Mouse (Mus musculus): ENCODE data around the gene Fat3. TPM values are rescaled to one million over a fixed set of nuclear protein-coding genes. Genes with fewer than 3 reads are reported as not detected.
A peak's percentile ranks its signal among the peaks of the same experiment; 100 is the strongest.

Fat3 gene
- polyA plus RNA-seq, 1 experiment from 2014 or later = 6.5 TPM

DNA sequence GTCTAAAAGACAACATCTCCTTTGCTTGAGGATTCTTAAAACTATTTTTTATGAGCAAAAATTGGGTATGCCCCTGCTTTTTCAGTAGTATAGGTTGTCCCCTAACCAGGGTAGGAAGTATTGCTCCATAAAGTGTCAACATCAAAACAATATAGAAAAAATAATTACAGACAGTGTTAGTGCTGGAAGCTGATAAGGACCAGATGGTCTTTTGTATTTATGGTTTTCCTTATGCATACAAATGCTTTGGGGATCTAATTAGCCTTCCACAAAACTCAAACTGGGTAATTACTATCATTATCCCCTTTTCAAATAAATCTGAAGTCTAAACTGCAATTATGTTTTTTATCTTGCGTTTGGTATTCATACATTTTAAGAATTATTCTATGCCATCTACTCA is 368.5 kb downstream of the Fat3 start:
- Histone ChIP-seq H3K9me3 (no peaks in the 10 kb centered on the region), H3K27me3 (ENCODE audit: insufficient read depth, poor library complexity, severe bottlenecking) (no peaks in the 10 kb centered on the region), H3K4me1 (replicated peaks) (no peaks in the 10 kb centered on the region), H3K36me3 (no peaks in the 10 kb centered on the region), H3K27ac (no peak overlapping the region), H3K4me3 (no peak overlapping the region)
- 86% methylated on average over 1 of the region's 1 CpGs for WGBS
- no peak for DNase-seq (ENCODE audit: low spot score)

DNA sequence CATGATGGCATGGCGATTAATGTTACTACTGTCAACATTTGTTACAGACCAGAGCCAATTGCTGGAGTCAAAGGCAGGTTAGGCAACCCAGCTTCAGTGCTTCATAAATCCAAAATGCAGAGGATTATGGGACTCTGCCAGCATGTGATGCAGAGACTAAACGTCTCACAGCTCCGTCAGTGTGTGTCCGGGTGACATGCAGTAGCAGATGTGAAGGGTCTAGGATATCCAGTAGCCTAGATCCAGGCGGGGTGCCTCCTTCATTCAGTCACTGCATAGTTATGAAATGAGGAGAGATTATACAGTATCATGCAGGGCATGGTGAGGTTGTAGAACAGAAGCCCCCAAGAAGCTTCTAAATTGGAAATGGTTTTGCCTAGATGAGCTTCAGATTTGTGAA is 379.3 kb downstream of the Fat3 start:
- DNase-seq (ENCODE audit: low spot score) = no peak
- H3K4me3 ChIP-seq = no peak overlapping the region
- H3K27me3 ChIP-seq (ENCODE audit: insufficient read depth, poor library complexity, severe bottlenecking) = no peaks in the 10 kb centered on the region
- H3K36me3 ChIP-seq = no peaks in the 10 kb centered on the region
- 87% methylated on average over 5 of the region's 5 CpGs for WGBS
- no peaks in the 10 kb centered on the region for H3K4me1 ChIP-seq (replicated peaks)
- no peak overlapping the region for H3K27ac ChIP-seq
- no peaks in the 10 kb centered on the region for H3K9me3 ChIP-seq

DNA sequence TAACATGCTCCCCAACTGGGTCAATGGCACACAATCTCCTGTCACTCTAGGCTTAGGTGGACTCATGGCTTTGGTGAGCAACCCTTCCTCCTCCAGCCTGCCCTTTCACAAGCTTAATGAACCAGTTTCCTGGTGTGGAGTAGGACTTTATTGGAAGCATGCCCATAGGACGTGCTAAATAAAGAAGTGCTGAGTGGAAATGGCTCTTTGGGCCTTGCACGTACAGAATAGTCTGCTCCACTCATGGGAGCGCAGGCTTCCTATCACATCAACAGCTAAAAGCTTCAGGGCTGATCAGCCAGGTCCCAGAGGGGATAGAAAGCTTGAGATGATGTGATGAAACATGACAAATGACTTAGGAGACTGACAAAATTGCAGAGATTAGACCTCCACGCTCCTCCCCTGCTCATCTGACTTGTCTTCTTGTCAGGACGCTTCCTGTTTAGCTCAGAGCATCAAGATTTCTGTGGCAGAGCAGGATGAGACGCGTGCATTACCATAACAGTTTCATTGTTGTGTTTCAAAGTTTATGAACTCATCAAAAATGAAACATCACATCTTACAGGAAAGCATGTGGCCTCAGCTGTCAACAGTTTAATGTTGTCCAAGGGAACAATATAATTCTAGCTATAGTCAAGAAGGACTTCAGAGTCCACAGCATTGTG is 386.1 kb downstream of the Fat3 start:
- Histone ChIP-seq H3K4me3 (no peak overlapping the region), H3K27ac (no peak overlapping the region), H3K36me3 (no peaks in the 10 kb centered on the region), H3K4me1 (replicated peaks) (no peaks in the 10 kb centered on the region), H3K9me3 (no peaks in the 10 kb centered on the region), H3K27me3 (ENCODE audit: insufficient read depth, poor library complexity, severe bottlenecking) (no peaks in the 10 kb centered on the region)
- DNase-seq (ENCODE audit: low spot score) = no peak
- whole genome bisulfite sequencing = 86% methylated on average over 7 of the region's 7 CpGs

DNA sequence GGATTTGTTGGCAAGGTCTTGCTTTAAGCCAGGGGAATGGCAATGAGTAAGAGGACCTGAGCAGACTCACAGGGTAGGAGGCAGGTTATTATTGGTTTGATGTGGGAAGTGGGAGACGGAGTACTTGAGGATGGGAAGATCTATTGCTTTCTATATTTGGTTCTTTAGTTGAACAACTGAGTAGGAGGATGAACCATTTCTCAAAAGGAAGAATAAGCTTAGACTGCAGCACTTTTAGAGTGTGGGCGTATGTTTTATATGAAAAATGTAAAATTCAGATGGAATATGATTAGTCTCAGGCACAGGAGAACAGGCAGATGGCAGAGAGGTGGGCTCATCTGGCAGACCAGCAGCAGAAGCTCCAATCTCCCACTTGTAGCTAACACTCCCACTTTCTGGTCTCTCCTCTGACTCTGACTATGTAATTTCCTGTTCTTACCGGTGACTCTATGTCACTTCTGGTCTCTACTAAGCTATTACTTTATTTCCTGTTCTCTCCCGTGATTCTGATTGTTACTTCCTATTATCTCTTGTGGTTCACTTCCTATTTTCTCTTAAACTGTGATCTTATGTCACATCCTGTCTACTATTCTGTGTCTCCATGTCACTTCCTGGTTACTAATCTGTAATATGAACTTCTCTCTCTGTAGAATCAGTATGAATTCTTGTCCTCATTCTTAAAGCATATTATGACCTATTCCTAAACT is 387.0 kb downstream of the Fat3 start:
- 85% methylated on average over 4 of the region's 4 CpGs for WGBS
- no peaks in the 10 kb centered on the region for H3K9me3 ChIP-seq
- no peak overlapping the region for H3K4me3 ChIP-seq
- H3K4me1 ChIP-seq (replicated peaks) = no peaks in the 10 kb centered on the region
- no peaks in the 10 kb centered on the region for H3K36me3 ChIP-seq
- H3K27ac ChIP-seq = no peak overlapping the region
- DNase-seq (ENCODE audit: low spot score) = no peak
- H3K27me3 ChIP-seq (ENCODE audit: insufficient read depth, poor library complexity, severe bottlenecking) = no peaks in the 10 kb centered on the region

DNA sequence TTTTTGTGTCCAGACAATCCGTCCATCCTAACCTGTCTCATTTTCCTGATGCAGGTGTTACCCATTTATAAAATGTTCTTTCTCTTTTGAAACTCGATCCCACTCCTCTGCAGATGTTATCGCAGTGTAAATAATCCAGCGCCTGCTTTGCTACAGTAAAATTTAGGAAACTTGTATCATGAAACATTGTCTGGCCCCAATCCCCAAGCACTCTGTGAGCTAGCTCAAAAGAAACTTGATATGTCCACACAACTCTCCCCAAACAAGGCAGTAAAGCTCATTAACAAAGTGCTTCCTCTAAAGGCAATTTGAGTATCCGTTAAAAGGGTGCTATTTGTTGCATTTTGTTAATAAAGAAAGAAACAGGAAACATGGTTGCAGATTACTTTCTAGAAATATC is 393.2 kb downstream of the Fat3 start:
- H3K4me1 ChIP-seq (replicated peaks) = no peaks in the 10 kb centered on the region
- H3K27me3 ChIP-seq (ENCODE audit: insufficient read depth, poor library complexity, severe bottlenecking) = no peaks in the 10 kb centered on the region
- no peak overlapping the region for H3K27ac ChIP-seq
- no peak overlapping the region for H3K4me3 ChIP-seq
- no peaks in the 10 kb centered on the region for H3K9me3 ChIP-seq
- WGBS = 76% methylated on average over 5 of the region's 5 CpGs
- no peaks in the 10 kb centered on the region for H3K36me3 ChIP-seq
- DNase-seq (ENCODE audit: low spot score) = no peak

DNA sequence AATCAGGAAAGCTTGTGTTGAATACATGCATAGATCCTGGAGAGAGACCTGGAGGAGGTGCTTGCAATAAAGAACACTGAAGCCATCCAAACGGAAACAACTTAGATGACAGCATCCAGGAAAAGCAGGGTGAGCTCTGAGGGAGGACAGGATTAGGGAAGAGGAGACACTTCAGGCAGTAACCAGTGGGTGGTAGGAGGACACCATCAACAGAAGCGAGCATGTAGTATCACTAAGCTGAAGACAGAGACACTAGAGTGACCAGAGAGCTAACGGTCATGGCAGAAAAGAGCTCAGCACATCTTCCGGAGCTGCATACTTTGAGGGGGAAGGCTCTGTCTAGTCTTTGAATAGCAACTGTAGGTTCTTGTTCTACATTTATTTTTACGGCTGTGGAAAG is 393.7 kb downstream of the Fat3 start:
- Histone ChIP-seq H3K4me3 (no peak overlapping the region), H3K9me3 (no peaks in the 10 kb centered on the region), H3K36me3 (no peaks in the 10 kb centered on the region), H3K27ac (no peak overlapping the region), H3K27me3 (ENCODE audit: insufficient read depth, poor library complexity, severe bottlenecking) (no peaks in the 10 kb centered on the region), H3K4me1 (replicated peaks) (no peaks in the 10 kb centered on the region)
- 78% methylated on average over 5 of the region's 5 CpGs for WGBS
- no peak for DNase-seq (ENCODE audit: low spot score)

DNA sequence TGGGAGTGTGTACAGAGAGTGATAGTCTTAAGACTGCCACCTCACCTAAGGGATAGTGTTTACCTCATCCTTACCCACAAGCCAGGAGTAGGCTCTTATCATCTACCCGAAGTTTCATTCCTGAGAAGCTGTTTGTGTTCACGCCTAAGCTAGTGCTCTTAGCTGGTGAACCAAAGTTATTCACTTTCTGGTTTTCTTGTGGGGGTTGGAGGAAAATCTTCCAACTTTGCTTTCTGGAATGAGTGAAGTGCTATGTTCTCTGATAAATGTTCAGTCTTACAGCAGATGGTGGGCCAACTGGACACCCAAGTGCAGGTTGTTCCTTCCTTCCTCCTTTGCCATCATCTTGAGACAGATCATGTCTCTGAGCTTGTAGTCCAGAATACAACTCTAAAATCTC is 402.5 kb downstream of the Fat3 start:
- H3K9me3 ChIP-seq = no peaks in the 10 kb centered on the region
- DNase-seq (ENCODE audit: low spot score) = no peak
- no peaks in the 10 kb centered on the region for H3K4me1 ChIP-seq (replicated peaks)
- no peak overlapping the region for H3K4me3 ChIP-seq
- H3K27me3 ChIP-seq (ENCODE audit: insufficient read depth, poor library complexity, severe bottlenecking) = 0 out of 2 replicates have a peak, but pooled peaks cover 2% of the 10 kb centered on the region
- 91% methylated on average over 2 of the region's 2 CpGs for WGBS
- no peak overlapping the region for H3K27ac ChIP-seq
- no peaks in the 10 kb centered on the region for H3K36me3 ChIP-seq

DNA sequence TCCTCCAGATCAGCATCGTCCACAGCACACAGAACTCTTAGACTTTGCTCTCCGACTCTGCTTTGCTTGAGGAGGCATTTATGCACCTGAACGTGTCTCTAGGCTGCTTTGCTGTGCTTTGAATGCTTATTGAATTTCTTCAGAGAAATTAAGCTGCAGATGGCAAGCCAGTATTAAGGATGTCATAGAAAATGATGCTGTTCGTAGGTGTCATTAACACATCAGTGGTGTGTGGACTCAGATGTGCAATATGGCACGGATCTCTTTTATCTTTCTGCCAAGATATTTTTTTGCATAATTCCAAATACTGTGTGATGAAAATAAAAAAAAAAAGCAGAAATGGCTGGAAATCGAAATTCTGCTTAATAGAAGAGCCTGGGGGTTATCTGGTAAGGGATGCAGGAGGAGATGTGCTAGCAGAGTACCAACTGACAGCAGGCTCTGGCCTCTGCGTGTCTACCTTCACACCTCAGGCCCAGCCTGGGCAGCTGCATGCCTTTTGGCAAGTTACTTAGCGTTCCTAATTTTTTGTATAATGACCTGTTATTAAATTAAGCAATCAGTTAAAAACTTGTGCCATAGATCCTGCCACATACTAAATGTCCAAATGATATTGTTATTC is 407.9 kb downstream of the Fat3 start:
- Histone ChIP-seq H3K4me3 (no peak overlapping the region), H3K27ac (no peak overlapping the region), H3K36me3 (no peaks in the 10 kb centered on the region), H3K27me3 (ENCODE audit: insufficient read depth, poor library complexity, severe bottlenecking) (peaks cover 6% of the 10 kb centered on the region), H3K4me1 (replicated peaks) (peaks cover 29% of the 10 kb centered on the region), H3K9me3 (no peaks in the 10 kb centered on the region)
- DNase-seq (ENCODE audit: low spot score) = no peak
- WGBS = 80% methylated on average over 8 of the region's 8 CpGs

DNA sequence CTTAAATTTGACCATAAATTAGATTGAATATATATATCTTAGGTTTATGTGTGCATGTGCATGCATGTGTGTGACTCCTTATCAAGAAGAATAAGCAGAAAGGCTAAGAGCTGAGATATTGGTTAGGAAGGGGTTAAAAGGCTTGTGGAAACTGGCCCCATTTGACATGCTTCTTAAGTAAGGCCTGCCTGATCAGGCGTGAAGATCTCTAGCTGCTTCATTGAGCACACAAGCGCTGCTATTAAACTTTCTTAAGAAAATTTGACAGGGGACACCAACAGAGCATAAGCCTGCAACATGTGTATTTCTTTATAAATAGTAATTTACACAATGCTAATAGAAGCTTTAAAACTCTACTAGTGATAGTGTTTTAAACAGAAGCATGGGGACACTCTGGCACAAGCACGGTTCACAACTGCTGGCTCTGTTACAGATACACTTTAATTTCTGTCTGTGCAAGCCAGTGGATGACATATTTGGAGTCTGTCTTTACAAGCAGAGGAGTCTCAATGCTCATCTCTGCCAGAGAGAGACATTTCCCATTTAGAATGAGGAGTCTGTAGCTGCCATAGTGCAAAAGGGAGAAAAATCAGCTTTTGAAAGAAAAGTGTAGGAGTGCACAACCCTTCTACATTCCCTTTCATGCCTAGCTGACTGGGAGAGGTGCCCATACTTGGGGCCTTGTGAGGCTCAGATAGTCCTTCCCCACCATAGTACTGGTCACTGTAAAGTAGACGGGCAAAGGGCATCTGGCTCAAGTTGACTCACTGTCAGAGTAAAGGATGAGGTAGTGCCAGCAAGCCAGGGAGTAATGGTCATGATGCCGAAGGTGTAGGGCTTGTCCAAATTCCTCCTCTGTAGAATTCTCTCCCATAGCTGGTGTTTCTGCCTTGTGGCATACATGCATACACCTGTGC is 408.8 kb downstream of the Fat3 start:
- 36% methylated on average over 5 of the region's 5 CpGs for WGBS
- Histone ChIP-seq H3K27ac (no peak overlapping the region), H3K4me1 (replicated peaks) (peaks cover 29% of the 10 kb centered on the region), H3K9me3 (no peaks in the 10 kb centered on the region), H3K4me3 (no peak overlapping the region), H3K36me3 (no peaks in the 10 kb centered on the region), H3K27me3 (ENCODE audit: insufficient read depth, poor library complexity, severe bottlenecking) (peaks cover 6% of the 10 kb centered on the region)
- DNase-seq (ENCODE audit: low spot score) = peak; percentile 6

DNA sequence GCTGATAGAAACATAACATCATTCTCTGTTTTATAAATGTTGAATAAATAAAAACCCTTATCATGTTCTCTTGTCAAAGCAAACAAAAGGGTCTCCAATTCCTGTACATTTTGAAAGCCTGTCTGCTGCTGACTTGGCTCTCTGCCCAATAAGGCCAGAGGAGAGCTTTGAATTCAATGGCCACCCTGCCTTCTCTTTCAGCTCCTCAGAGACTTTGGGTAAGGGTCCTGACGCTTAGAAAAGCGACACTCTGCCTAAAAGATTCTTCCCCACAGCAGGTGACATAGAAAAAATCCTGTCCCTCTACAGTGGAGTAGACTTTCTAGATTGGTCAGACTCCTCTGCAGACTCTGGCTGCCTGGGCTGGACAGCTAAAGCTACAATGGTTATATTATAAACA is 421.8 kb downstream of the Fat3 start:
- Histone ChIP-seq H3K4me3 (no peak overlapping the region), H3K36me3 (no peaks in the 10 kb centered on the region; the same call in 1 of the 2 replicates), H3K27me3 (ENCODE audit: insufficient read depth, poor library complexity, severe bottlenecking) (no peaks in the 10 kb centered on the region), H3K27ac (no peak overlapping the region), H3K4me1 (replicated peaks) (peaks cover 17% of the 10 kb centered on the region; the same call in 1 of the 2 replicates), H3K9me3 (no peaks in the 10 kb centered on the region)
- no peak for DNase-seq (ENCODE audit: low spot score)
- WGBS = 52% methylated on average over 2 of the region's 2 CpGs

DNA sequence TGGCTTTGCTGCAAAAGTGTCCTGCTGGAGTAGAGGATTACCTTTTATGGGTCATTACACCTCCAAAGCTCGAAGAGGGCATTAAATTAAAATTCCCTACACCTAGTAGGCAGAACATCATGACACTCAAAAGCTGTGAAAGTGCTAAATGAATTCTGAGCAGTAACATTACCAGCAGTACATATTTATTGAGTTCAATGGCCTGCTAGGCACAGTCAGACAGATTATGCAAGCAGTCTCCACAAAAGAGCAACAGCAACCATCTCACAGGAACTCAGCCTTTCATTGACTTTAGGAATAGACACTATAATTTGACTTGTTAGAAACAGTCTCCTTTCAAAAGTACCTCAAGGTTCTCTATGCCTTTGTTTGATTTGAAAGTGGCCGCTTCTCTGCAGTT is 426.4 kb downstream of the Fat3 start:
- WGBS = 37% methylated on average over 2 of the region's 2 CpGs
- no peaks in the 10 kb centered on the region for H3K27me3 ChIP-seq (ENCODE audit: insufficient read depth, poor library complexity, severe bottlenecking)
- no peaks in the 10 kb centered on the region for H3K36me3 ChIP-seq
- H3K4me1 ChIP-seq (replicated peaks) = peaks cover 21% of the 10 kb centered on the region; the same call in 1 of the 2 replicates
- DNase-seq (ENCODE audit: low spot score) = no peak
- H3K4me3 ChIP-seq = no peak overlapping the region
- no peaks in the 10 kb centered on the region for H3K9me3 ChIP-seq
- H3K27ac ChIP-seq = no peak overlapping the region; the same call in 1 of the 2 replicates

DNA sequence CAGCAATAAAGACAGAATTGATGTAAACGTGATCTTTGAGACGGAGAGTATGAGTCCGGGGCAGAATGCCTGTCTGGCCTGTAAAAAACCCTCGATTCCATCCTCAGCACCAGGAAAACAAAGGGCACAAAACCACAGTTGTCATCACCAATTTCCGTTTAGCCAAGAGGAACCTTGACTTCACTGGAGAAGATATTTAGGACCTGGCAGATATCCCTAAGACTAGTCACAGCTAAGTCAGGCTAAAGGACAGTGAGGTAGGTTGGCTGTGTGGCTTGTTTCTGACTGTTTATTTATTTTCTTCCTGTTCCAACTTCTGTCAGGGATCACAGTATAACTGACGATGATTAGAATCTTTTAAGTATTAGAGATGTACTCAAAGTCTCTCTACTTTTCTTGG is 427.0 kb downstream of the Fat3 start:
- H3K27me3 ChIP-seq (ENCODE audit: insufficient read depth, poor library complexity, severe bottlenecking) = no peaks in the 10 kb centered on the region
- H3K4me1 ChIP-seq (replicated peaks) = peaks cover 21% of the 10 kb centered on the region; the same call in 1 of the 2 replicates
- DNase-seq (ENCODE audit: low spot score) = no peak
- WGBS = 60% methylated on average over 6 of the region's 6 CpGs
- no peaks in the 10 kb centered on the region for H3K36me3 ChIP-seq
- H3K4me3 ChIP-seq = no peak overlapping the region
- no peaks in the 10 kb centered on the region for H3K9me3 ChIP-seq
- peak overlapping the region; percentile 54; the same call in 1 of the 2 replicates for H3K27ac ChIP-seq

Data from hindbrain, embryonic 10.5 days (tissue).